Mouse (Mus musculus) 3T3-L1 (cell line): ENCODE results near the gene Itpr2.
A peak's percentile ranks its signal among the peaks of the same experiment; 100 is the strongest.

Source experiments
- DNase-seq: peaks from one replicate; pipeline ENCODE4 v3.0.0-alpha.2; 2015; ENCODE audit warnings: low read depth, low spot score

Itpr2 gene

GRCm38 (mm10) chr6:146228048-146228447 lies 274.0 kb downstream of the Itpr2 start:
- DNase-seq: no peak

- no peak for DNase-seq
Measured at GRCm38 (mm10) chr6:146222403-146223063, 279.5 kb downstream of the Itpr2 start.

DNA sequence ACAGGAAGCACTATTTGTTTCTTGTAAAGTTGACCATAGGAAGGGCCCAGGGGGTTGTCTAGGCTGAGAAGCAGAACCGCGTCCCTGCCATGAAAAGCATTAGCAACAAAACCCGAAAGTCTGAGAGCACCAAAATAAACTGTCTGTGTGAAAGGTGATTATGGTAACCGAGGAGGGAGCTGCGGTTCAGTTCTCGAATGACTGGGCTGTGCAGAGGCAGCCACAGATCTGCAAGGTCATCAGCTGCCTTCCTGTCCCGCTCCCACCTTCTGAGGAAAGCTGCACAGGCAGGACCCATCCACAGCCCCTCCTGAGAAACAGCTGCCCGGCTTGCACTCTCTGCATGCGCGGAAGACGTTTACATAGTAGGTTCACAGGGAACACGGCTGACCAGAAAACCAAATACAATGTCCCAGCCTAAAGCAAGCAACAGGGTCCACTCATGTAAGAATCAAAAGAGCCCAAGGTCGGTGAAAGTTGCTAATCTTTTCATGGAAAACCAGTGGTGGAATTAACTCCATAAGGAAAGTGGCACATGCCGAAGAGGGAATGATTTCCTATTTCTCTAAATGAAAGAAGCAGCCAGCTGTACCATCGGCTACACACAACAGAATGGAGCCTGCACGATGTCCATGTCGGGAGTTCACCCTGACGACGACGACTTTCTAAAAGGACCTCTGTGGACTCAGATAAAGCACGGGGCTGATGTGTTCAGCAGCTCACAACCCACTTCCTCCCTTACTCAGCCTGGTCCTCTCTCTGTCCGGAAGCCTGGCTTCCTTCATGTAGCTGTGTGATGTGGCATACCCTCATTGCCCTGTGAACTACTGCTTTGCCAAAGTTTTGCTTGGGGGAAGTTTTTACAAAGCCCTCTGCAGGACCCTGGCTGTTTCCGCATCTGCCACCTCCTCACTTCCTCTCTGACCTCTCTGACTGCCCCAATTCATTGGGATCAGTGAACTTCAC lies 280.4 kb downstream of the Itpr2 start:
- DNase-seq: no peak

- no peak for DNase-seq
Measured at GRCm38 (mm10) chr6:146220071-146220470, 282.0 kb downstream of the Itpr2 start.

DNA sequence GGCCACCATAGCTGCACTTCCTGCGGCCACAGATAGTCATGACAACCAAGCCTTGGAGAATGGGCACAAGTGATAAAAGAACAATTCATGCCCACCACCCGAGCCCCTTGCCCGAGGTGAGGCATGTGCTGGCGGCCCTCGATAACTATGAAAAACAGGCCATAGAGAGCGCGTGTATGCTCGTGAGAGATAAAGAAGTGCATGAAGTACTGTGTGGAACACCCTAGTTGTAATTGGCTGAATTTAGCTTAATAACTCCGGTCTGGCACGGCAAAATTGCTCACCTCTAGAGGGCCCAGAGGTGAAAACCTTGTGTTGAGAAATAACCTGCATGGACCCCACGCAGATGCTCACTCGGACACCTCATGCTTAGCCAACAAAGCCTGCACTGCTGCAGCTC lies 282.5 kb downstream of the Itpr2 start:
- DNase-seq: no peak

DNA sequence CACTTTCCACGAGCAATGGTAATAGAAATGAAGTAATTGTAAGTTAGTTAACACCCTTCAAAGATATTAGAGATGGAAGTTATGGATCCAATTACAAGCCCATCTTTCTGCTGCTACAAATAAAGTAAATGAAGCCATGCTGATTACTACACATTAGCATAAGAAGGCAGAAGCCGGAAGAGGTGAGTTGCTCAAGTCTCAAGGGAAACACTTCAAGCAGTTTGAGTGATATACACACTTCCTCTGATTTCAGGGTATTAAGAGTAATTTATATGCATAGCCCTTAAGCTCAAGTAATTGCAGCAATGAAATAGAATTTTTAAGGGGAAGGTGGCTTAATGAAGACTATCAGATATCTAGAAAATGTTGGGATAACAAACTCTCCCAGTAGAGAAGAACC lies 286.7 kb downstream of the Itpr2 start:
- no peak for DNase-seq

- DNase-seq: no peak
Measured at GRCm38 (mm10) chr6:146212339-146212738, 289.7 kb downstream of the Itpr2 start.

GRCm38 (mm10) chr6:146211233-146211632 lies 290.8 kb downstream of the Itpr2 start:
- no peak for DNase-seq

GRCm38 (mm10) chr6:146208983-146209382 lies 293.0 kb downstream of the Itpr2 start:
- DNase-seq: no peak

GRCm38 (mm10) chr6:146207204-146207959 lies 294.6 kb downstream of the Itpr2 start:
- no peak for DNase-seq

GRCm38 (mm10) chr6:146205136-146205535 lies 296.9 kb downstream of the Itpr2 start:
- no peak for DNase-seq

- DNase-seq: no peak
Measured at GRCm38 (mm10) chr6:146204470-146204869, 297.6 kb downstream of the Itpr2 start.

GRCm38 (mm10) chr6:146197868-146198379 lies 304.1 kb downstream of the Itpr2 start:
- DNase-seq: no peak

DNA sequence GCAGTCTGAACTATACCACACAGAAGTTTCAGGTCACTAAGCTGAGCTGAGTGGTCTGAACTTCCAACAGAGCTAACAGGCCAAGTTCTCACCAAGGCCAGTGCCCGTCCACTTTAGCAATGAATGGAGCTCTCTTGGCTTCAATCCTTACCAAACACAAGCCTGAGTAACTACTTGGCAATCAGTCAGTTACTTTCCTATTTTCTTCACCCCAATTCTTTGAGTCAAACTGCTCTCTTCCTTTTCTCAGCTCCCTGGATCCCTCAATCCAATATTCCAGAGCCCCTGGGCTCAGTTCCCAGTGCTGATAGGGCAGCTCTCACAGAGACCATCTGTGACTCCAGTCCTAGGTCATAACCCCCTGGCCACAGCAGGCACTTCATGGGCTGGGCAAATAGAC lies 305.3 kb downstream of the Itpr2 start:
- DNase-seq: no peak

GRCm38 (mm10) chr6:146195854-146196457 lies 306.1 kb downstream of the Itpr2 start:
- DNase-seq: peak; percentile 86

DNA sequence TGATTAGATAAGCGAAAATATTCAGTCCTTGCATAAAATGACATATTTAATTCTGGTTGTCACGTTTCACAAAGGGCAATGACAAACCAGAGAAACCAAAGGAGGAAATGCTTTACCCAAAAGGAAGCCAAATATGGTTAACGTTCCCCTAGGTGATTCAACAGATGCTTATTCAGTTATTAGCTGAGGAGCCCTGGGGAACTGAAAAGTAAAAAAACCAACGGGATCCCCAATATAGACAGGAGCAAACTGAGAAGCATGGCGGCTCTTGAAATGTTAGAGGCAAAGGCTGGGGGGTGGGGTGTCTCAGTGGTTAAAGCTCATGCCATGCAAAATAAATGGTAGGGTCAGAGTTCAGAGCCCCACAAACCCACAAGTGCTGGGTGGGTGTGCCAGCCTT lies 310.1 kb downstream of the Itpr2 start:
- DNase-seq: no peak

DNA sequence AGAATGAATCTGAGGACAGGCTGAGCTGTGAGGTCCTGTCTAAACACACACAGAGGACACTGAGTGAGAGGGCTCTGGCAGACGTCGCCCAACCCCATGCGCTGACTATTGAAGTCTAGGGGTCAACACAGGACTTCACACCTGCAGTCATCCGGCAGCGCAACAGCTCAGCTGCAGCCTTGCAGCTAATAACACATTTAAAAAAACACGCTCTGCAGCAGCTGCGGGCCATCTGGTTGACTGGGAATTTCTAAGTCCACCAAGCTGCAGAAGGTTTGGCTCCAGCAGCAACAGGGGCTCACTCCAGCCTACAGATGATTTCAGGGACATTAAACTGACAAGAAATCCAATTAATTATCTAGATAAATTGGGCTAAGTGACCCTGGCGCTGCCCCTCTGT lies 312.0 kb downstream of the Itpr2 start:
- DNase-seq: no peak

DNA sequence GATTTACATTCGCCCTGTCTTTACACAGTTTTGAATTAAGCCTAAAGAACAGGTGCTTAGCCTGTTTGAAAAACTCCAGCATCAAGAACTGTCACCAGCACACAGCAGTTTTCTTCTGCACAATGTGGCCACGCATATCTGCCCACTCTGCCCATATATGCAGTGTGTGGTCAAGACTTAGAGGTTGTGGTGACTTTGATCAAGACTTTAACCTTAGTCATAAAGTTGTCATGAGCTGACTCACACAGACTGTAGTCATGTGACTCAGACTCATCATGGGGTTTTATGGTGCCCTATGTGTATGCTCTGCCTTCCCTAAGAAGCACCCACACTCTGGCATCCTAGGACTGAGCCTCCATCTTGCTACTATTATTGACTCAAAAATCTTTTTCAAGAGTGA lies 316.5 kb downstream of the Itpr2 start:
- DNase-seq: peak; percentile 89

DNA sequence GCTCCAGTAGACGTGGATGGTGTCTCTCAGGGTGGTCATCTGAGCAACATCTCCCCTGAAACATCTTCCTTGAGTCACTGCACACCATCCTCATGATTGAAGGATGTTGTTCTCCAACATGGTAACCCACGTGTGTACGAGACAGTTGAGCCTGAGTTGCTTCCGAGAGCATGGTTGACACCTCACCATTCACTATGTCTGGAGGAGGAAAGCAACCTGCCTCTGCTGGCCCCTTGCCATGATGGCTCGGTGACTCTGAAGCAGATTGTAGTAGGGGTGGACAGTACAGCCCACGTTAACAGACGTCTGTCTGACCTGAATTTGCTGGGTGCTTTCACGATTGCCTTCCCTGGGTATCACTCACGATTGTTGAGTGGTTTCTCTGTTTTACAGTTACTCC lies 317.3 kb downstream of the Itpr2 start:
- DNase-seq: no peak

- DNase-seq: no peak
Measured at GRCm38 (mm10) chr6:146174644-146175250, 327.3 kb downstream of the Itpr2 start.

DNA sequence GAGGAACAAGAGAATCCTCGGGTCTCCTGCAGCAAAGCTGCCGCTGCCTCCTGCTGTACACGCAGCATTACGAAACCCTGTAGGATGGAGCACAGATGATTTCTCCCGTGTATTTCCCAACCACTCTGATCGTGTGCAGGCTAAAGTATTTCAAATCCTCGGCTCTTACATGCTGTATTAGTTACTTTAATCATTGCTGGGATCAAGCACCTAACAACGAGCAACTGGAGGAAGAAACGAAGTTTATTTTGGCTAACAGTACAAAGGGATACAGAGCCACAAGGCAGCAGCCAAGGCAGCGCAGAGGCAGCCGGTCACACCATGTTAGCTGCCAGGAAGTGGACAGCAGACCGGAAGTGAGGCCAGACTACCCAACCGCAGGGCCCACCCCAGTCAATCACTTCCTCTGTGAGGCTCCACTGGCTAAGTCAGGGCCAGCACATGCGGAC lies 331.4 kb downstream of the Itpr2 start:
- DNase-seq: no peak
